Mouse (Mus musculus) layer of hippocampus, adult 18-20 months (tissue): ENCODE results near the gene Ccnd1. TPM values are rescaled to one million over a fixed set of nuclear protein-coding genes. Genes with fewer than 3 reads are reported as not detected.
A peak's percentile ranks its signal among the peaks of the same experiment; 100 is the strongest.

Experiments used
- DNase-seq, 2 experiments: peaks; one replicate each; pipeline ENCODE4 v3.0.0; 2022; ENCODE audit warnings: low spot score in 2 of 2
- long read RNA-seq: library from polyadenylated mRNA; stranded (forward); transcript quantifications from one replicate; pipeline ENCODE4 v2.0.0, GENCODE M21; 2021
- total RNA-seq, 2 experiments: library from RNA; stranded (reverse); gene quantifications; 2 replicates each; pipeline ENCODE4 v1.2.3; 2021

Gene Ccnd1
- total RNA-seq, result 10 to 100 TPM; 56.0 to 59.6 TPM
- long read RNA-seq, transcript Ccnd1-201 (5 exons, 3,740 nt), result major isoform, 16 of 31 reads
- long read RNA-seq, partial matches to known transcripts, result 1 of 31 reads
- long read RNA-seq, other reads (novel, unspliced or antisense), result 14 of 31 reads

GRCm38 (mm10) chr7:144939344-144940002 lies at the start of gene Ccnd1:
TSS of gene Ccnd1 (minus strand) at chr7:144939925.
- peak; percentile 51 to 70 for DNase-seq

- no peak for DNase-seq
These were observed 49.1 kb upstream of the Ccnd1 start for GRCm38 (mm10) chr7:144988856-144989255.

- no peak for DNase-seq
These were observed 45.4 kb upstream of the Ccnd1 start for GRCm38 (mm10) chr7:144985100-144985499.

- no peak for DNase-seq
These were observed 42.8 kb upstream of the Ccnd1 start for GRCm38 (mm10) chr7:144982358-144983110.

- DNase-seq, result no peak
These were observed 41.8 kb upstream of the Ccnd1 start for GRCm38 (mm10) chr7:144981426-144982079.

GRCm38 (mm10) chr7:144979814-144980213 lies 40.1 kb upstream of the Ccnd1 start:
- DNase-seq, result no peak

- no peak for DNase-seq
These were observed 37.4 kb upstream of the Ccnd1 start for GRCm38 (mm10) chr7:144977121-144977520.

GRCm38 (mm10) chr7:144973461-144973860 lies 33.7 kb upstream of the Ccnd1 start:
- peak in 1 of 2 experiments; percentile 7 for DNase-seq

GRCm38 (mm10) chr7:144971769-144972168 lies 32.0 kb upstream of the Ccnd1 start:
- no peak for DNase-seq

GRCm38 (mm10) chr7:144970997-144971768 lies 31.5 kb upstream of the Ccnd1 start:
- no peak for DNase-seq

GRCm38 (mm10) chr7:144965893-144966292 lies 26.2 kb upstream of the Ccnd1 start:
- no peak for DNase-seq

- no peak for DNase-seq
These were observed 24.6 kb upstream of the Ccnd1 start for GRCm38 (mm10) chr7:144964316-144964715.

GRCm38 (mm10) chr7:144963911-144964310 lies 24.2 kb upstream of the Ccnd1 start:
- no peak for DNase-seq

- DNase-seq, result no peak
These were observed 19.0 kb upstream of the Ccnd1 start for GRCm38 (mm10) chr7:144958509-144959395.

GRCm38 (mm10) chr7:144943254-144943653 lies 3.5 kb upstream of the Ccnd1 start:
- DNase-seq, result peak in 1 of 2 experiments; percentile 63

GRCm38 (mm10) chr7:144942744-144943135 lies 3.0 kb upstream of the Ccnd1 start:
- DNase-seq, result no peak

- no peak for DNase-seq
These were observed 2.5 kb upstream of the Ccnd1 start for GRCm38 (mm10) chr7:144942071-144942743.

- DNase-seq, result peak in 1 of 2 experiments; percentile 69
These were observed 1.6 kb upstream of the Ccnd1 start for GRCm38 (mm10) chr7:144941242-144941831.

GRCm38 (mm10) chr7:144940585-144940984 lies 860 bp upstream of the Ccnd1 start:
- no peak for DNase-seq
